Mouse (Mus musculus) CD4-positive, CD25-positive, alpha-beta regulatory T cell, adult 2 months (primary cell): ENCODE measurements around the gene Gm10112.

ENCODE experiments used
- DNase-seq: peaks from one replicate; pipeline ENCODE4 v3.0.0-alpha.2; 2012; ENCODE audit warnings: low read depth, low spot score

Gm10112 gene

GRCm38 (mm10) chrX:111168040-111168439, at the start of gene Gm10112:
Gene Gm10112, plus strand, starts transcription at chrX:111168340.
- DNase-seq = no peak

GRCm38 (mm10) chrX:111189574-111189973, 21.4 kb downstream of the Gm10112 start:
- DNase-seq = no peak

GRCm38 (mm10) chrX:111196376-111196775, 28.2 kb downstream of the Gm10112 start:
- DNase-seq = peak; percentile 10

- peak; percentile 32 for DNase-seq
Measured at GRCm38 (mm10) chrX:111210225-111210624, 42.1 kb downstream of the Gm10112 start.
